Mouse (Mus musculus): Measurements from ENCODE around the gene Tff3.

Tff3 gene

GRCm38 (mm10) chr17:31129452-31129851 lies at the start of gene Tff3:
Tff3 (minus strand) TSS chr17:31129646.
- DNase-seq (ENCODE audit: low spot score in 2 of 2), result no peak

- no peak for DNase-seq (ENCODE audit: low spot score in 2 of 2)
These were observed 46.9 kb upstream of the Tff3 start for GRCm38 (mm10) chr17:31176321-31176720.

- no peak for DNase-seq (ENCODE audit: low spot score in 2 of 2)
These were observed 40.4 kb upstream of the Tff3 start for GRCm38 (mm10) chr17:31169796-31170195.

- DNase-seq (ENCODE audit: low spot score in 2 of 2), result no peak
These were observed 35.7 kb upstream of the Tff3 start, which contains the start of gene Tff1 for GRCm38 (mm10) chr17:31165127-31165526. Tff1 (minus strand) TSS chr17:31165277.

GRCm38 (mm10) chr17:31163821-31164220 lies 34.4 kb upstream of the Tff3 start:
- no peak for DNase-seq (ENCODE audit: low spot score in 2 of 2)

GRCm38 (mm10) chr17:31162607-31163006 lies 33.2 kb upstream of the Tff3 start:
- no peak for DNase-seq (ENCODE audit: low spot score in 2 of 2)

GRCm38 (mm10) chr17:31160291-31160690 lies 30.8 kb upstream of the Tff3 start:
- no peak for DNase-seq (ENCODE audit: low spot score in 2 of 2)

- no peak for DNase-seq (ENCODE audit: low spot score in 2 of 2)
These were observed 28.5 kb upstream of the Tff3 start for GRCm38 (mm10) chr17:31157921-31158320.

- DNase-seq (ENCODE audit: low spot score in 2 of 2), result no peak
These were observed 24.3 kb upstream of the Tff3 start for GRCm38 (mm10) chr17:31153785-31154184.

GRCm38 (mm10) chr17:31152966-31153499 lies 23.6 kb upstream of the Tff3 start:
- DNase-seq (ENCODE audit: low spot score in 2 of 2), result no peak

GRCm38 (mm10) chr17:31152512-31152911 lies 23.1 kb upstream of the Tff3 start:
- no peak for DNase-seq (ENCODE audit: low spot score in 2 of 2)

- DNase-seq (ENCODE audit: low spot score in 2 of 2), result no peak
These were observed 16.6 kb upstream of the Tff3 start for GRCm38 (mm10) chr17:31145998-31146397.

GRCm38 (mm10) chr17:31144040-31145037 lies 14.9 kb upstream of the Tff3 start, which contains the start of gene Tff2:
Tff2 (minus strand) TSS chr17:31144282.
- no peak for DNase-seq (ENCODE audit: low spot score in 2 of 2)

- no peak for DNase-seq (ENCODE audit: low spot score in 2 of 2)
These were observed 12.7 kb upstream of the Tff3 start for GRCm38 (mm10) chr17:31142116-31142515.

- peak in 1 of 2 experiments; percentile 26 for DNase-seq (ENCODE audit: low spot score in 2 of 2)
These were observed 9.0 kb upstream of the Tff3 start for GRCm38 (mm10) chr17:31138398-31138797.

GRCm38 (mm10) chr17:31136821-31137220 lies 7.4 kb upstream of the Tff3 start:
- DNase-seq (ENCODE audit: low spot score in 2 of 2), result no peak

GRCm38 (mm10) chr17:31136291-31136690 lies 6.8 kb upstream of the Tff3 start:
- DNase-seq (ENCODE audit: low spot score in 2 of 2), result no peak

GRCm38 (mm10) chr17:31134913-31135312 lies 5.5 kb upstream of the Tff3 start:
- DNase-seq (ENCODE audit: low spot score in 2 of 2), result no peak

- no peak for DNase-seq (ENCODE audit: low spot score in 2 of 2)
These were observed 4.3 kb upstream of the Tff3 start for GRCm38 (mm10) chr17:31133776-31134175.

GRCm38 (mm10) chr17:31131269-31131821 lies 1.9 kb upstream of the Tff3 start:
- no peak for DNase-seq (ENCODE audit: low spot score in 2 of 2)

- no peak for DNase-seq (ENCODE audit: low spot score in 2 of 2)
These were observed 633 bp downstream of the Tff3 start for GRCm38 (mm10) chr17:31128708-31129318.
